Mouse (Mus musculus) spleen, postnatal 4 days (tissue): Measurements from ENCODE around the gene Acer2.

Experiments used
- DNase-seq, 2 experiments: peaks; one replicate each; pipeline ENCODE4 v3.0.0; 2022; ENCODE audit warnings: low spot score in 2 of 2

Acer2 gene

DNA sequence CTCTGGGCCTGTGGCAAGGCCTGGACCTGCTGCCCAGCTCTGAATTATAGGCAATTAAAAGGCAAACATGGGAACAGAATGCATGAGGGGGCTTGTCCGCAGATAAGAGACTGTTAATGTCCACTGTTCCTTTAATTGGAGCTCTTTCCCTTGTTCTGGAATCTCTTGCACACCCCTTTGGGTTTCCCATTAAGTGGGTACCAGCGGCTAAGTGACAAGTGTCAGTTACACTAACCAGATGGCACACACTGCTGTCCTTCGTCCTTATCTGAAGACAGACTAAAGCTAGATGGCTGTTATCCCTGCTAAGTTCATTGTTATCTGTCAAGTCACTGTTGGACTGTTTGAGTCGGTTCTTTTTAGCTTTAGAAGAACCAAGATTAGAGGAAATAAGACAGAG is 81.3 kb downstream of the Acer2 start:
- DNase-seq: no peak

DNA sequence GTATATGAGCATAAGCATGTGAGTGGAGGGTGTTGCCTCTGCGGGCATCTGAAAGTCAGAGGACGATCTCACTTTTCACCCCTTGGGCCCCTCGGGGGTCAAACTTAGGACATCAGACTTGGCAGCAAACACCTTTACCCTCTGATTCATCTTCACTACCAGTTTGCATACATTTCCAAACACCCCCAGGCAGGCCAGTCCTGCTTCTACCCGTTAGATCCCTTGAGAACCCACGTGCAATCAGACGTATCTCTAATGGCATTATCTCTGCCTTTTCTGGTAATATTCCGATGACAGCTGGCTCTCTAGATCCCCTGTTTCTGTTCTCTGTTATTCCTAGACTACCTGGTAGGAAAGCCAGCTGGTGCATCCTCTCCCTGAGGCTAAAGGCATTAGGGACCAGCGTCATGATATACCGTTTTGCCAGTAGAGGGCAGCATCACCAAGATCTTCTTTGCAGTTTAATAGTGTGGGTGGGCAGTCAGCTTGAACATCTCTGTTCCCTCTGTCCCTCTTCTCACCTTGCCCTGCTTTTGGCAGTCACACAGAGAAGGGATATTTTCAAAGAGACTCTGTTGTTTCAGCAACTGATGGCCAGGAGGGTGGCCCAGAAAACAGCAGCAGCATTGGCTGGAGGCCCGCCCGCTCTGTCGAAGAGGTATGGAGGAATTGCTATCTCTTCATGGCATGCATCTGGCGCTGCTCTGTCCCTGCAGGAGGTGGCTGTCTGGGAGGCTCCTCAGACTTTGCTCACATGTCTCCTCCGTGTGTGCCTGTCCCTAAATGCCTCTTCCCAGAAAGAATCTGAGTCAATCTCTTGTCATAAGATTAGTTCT is 83.6 kb downstream of the Acer2 start:
- DNase-seq: no peak

DNA sequence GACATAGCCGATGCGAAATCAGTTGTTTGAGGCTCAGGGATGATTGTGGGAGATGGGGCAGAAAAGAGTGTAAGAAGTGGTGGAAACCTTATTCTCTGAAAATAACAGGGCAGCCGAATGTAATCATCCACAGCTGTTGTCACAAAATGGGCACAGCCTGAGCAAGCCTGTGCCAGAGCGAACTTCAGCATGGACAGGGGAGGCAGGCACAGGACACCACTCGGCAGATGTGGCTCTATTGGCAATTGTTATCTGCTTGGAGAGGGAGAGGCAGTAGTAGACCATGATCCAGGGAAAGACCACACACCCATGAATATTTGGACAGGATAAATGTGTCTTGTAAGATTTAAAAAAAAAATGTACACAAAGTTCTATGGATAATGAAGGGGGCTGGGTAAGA is 103.1 kb downstream of the Acer2 start:
- DNase-seq: no peak
